Mouse (Mus musculus) thymus, postnatal 4 days (tissue): ENCODE measurements at regions not wholly inside any gene's neighbourhood (a gene's known extent, or its start where the extent isn't known, plus 50 kb on each side); places are given as distances from the start of the nearest gene placed in this dataset.

ENCODE experiments used
- DNase-seq: peaks from one replicate; pipeline ENCODE4 v3.0.0; 2021

GRCm38 (mm10) chr6:81738466-81738865 lies 185.0 kb upstream of the Gcfc2 start:
- DNase-seq, result no peak

- DNase-seq, result no peak
Measured at GRCm38 (mm10) chr6:81749681-81750080, 173.8 kb upstream of the Gcfc2 start.

GRCm38 (mm10) chr6:81751631-81752030 lies 171.8 kb upstream of the Gcfc2 start:
- DNase-seq, result no peak

- no peak for DNase-seq
Measured at GRCm38 (mm10) chr6:81756242-81756641, 167.2 kb upstream of the Gcfc2 start.

GRCm38 (mm10) chr6:81758876-81759275 lies 164.6 kb upstream of the Gcfc2 start:
- no peak for DNase-seq

- no peak for DNase-seq
Measured at GRCm38 (mm10) chr6:81760181-81760580, 163.3 kb upstream of the Gcfc2 start.

GRCm38 (mm10) chr6:81765831-81766230 lies 157.6 kb upstream of the Gcfc2 start:
- DNase-seq, result no peak

GRCm38 (mm10) chr6:81766800-81767199 lies 156.7 kb upstream of the Gcfc2 start:
- no peak for DNase-seq

GRCm38 (mm10) chr6:81768669-81769537 lies 154.6 kb upstream of the Gcfc2 start:
- no peak for DNase-seq

- DNase-seq, result no peak
Measured at GRCm38 (mm10) chr6:81770301-81770700, 153.2 kb upstream of the Gcfc2 start.

GRCm38 (mm10) chr6:81771862-81772261 lies 151.6 kb upstream of the Gcfc2 start:
- DNase-seq, result no peak

GRCm38 (mm10) chr6:81782131-81782530 lies 141.3 kb upstream of the Gcfc2 start:
- no peak for DNase-seq

- DNase-seq, result no peak
Measured at GRCm38 (mm10) chr6:81782815-81783435, 140.5 kb upstream of the Gcfc2 start.

- DNase-seq, result no peak
Measured at GRCm38 (mm10) chr6:81795281-81795680, 128.2 kb upstream of the Gcfc2 start.

GRCm38 (mm10) chr6:81800822-81801221 lies 122.6 kb upstream of the Gcfc2 start:
- DNase-seq, result no peak

GRCm38 (mm10) chr6:81801804-81802203 lies 121.7 kb upstream of the Gcfc2 start:
- DNase-seq, result no peak

- DNase-seq, result no peak
Measured at GRCm38 (mm10) chr6:81805942-81806341, 117.5 kb upstream of the Gcfc2 start.

GRCm38 (mm10) chr6:81808712-81809111 lies 114.8 kb upstream of the Gcfc2 start:
- no peak for DNase-seq

GRCm38 (mm10) chr6:81815248-81815961 lies 108.1 kb upstream of the Gcfc2 start:
- no peak for DNase-seq

- no peak for DNase-seq
Measured at GRCm38 (mm10) chr6:81815962-81816338, 107.5 kb upstream of the Gcfc2 start.

GRCm38 (mm10) chr6:81817050-81817827 lies 106.2 kb upstream of the Gcfc2 start:
- peak; percentile 8 for DNase-seq

GRCm38 (mm10) chr6:81818573-81818972 lies 104.9 kb upstream of the Gcfc2 start:
- no peak for DNase-seq

- no peak for DNase-seq
Measured at GRCm38 (mm10) chr6:81820078-81820477, 103.4 kb upstream of the Gcfc2 start.
